Mouse (Mus musculus) adipose tissue, adult 10 weeks (tissue): ENCODE data around the gene Icmt. TPM values are rescaled to one million over a fixed set of nuclear protein-coding genes. Genes with fewer than 3 reads are reported as not detected.

Experiments
- polyA plus RNA-seq: library from polyadenylated mRNA; stranded (reverse); fragments of 350-450 nt; fragmentation: Illumina TruSeq; extraction: RNeasy Lipid Tissue Mini Kit (QIAGEN cat#74804); gene quantifications from one replicate; pipeline ENCODE4 v1.2.3, GENCODE M21; 2014; ENCODE audit warnings: low read depth, low replicate concordance

Gene Icmt
- polyA plus RNA-seq: 32.9 TPM

DNA sequence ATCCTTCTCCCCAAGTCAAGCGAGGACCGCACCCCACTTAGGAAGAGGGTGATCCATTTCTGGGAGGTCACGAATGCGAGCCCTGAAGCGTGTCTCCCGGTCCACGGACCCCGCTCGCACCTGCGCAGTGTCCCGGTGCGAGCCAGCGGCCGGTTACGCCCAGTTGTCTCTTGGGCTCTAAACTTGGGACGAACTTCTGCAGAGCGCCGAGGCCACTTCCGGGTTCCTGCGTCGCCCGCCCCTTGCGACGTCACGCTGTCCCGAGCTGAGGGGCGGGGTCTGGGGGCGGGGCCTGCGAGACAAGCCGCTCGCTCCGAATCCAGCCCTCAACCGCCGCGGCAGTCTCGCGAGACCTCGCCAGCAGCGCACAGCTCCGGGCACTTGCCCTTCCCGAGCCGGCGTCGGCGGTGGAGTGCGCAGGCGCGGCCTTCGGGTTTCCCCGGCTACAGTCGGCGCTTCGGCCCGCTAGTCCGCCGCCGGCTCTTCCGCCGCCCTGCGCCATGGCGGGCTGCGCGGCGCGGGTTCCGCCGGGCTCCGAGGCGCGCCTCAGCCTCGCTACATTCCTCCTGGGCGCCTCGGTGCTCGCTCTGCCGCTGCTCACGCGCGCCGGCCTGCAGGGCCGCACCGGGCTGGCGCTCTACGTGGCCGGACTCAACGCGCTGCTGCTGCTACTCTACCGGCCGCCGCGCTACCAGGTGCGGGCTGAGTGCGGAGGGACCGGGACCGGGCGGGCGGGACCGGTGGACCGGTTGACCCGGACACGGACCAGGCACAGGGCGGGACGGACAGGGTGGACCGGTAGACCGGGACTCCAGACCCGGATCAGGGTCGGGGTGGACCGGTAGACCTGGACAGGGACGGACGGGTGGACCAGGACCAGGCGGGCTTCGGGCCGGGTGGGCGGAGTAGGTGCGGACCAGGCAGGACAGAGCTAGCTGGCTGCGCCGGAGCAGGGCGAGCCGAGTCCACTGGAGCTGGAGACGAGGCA lies at the start of gene Icmt:
TSS of gene Icmt (plus strand) at position 354 of the 988 bp plus-strand sequence.

DNA sequence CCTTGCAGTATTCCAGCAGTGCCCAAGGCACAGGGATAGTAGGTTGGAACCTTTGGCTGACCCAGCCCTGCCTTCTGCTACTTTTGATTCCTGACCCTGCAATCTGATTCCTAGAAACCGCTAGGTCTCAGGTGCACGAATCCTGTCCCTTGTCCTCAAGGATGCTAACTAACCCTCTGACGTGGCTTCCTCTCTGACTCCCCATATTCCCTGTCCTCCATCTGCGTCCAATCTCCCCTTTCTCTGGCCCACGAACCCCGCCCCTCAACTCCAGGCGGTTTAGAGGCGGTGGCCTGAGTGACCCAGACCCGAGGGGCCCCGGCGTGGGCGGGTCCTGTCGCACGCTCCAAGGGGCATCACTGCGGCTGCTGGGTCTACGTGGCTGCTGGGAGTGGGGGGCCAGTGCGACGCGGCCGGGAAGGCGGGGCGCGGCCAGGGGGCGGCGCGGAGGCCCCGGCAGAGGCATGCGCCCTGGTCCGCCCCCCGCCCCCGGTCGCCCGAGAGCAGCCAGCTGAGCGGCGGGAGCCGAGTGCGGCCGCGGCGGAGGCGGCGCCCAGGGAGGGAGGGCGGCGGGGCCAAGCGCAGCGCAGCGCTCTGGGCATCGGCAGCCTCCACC lies 23.3 kb upstream of the Icmt start, which contains the start of gene Gpr153:
TSS of gene Gpr153 (plus strand) at position 612 of the 616 bp plus-strand sequence.

DNA sequence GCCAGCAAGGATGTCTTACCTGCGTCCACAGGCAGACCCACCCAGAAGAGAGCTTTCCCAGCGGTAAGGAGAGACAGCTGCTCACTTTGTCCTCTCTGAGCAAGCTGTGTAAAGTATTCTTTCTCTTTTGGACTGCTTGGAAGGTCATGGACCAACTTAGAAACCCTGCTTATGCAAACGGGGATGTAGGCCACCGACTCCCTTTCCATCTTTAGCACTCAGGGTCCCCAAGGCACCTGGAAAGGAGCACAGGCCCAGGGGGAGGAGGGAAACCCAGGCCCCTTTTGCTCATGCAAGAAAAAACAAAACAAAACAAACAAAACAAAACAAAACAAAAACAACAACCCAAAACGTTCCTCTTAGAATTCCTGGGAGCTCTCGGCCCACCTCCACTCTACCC lies 5.5 kb upstream of the Icmt start, which contains the start of gene Hes3:
TSS of gene Hes3 (minus strand) at position 101 of the 400 bp plus-strand sequence.

DNA sequence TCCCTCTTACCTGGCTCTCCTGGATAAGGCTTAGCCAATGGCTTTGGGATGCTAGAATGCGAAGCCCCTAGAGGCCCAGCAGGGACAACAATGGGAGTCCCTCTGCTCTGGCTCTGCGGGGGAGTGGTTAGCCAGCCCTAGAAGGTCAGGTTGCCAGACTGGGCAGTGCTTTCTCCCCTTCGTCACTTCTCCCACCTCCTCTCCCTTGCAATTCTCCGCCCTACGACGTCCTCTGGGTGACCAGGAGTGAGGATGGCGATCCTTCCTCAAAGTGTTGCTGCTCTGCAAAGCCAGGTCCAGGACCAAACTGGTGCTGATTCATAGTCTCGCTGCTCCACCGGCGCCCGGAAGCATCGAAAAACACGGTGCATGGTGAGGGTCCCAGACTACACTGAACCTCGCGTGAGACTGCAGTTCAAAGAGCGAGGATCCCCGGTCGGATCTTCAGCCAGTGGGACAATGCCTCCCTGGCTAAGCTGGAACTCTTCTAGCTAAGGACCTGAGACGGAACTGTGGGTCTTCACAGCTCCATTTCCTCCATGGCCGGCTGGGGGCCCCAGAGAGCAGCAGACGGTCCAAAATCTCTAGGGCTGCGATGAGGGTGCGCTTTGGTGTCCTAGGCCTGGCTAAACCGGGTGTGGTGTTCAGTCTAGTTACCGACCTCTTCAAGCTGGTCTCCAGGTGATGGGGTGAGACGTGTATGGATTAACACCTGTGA lies 21.6 kb downstream of the Icmt start, which contains the start of gene Rnf207:
TSS of gene Rnf207 (minus strand) at position 477 of the 718 bp plus-strand sequence.

DNA sequence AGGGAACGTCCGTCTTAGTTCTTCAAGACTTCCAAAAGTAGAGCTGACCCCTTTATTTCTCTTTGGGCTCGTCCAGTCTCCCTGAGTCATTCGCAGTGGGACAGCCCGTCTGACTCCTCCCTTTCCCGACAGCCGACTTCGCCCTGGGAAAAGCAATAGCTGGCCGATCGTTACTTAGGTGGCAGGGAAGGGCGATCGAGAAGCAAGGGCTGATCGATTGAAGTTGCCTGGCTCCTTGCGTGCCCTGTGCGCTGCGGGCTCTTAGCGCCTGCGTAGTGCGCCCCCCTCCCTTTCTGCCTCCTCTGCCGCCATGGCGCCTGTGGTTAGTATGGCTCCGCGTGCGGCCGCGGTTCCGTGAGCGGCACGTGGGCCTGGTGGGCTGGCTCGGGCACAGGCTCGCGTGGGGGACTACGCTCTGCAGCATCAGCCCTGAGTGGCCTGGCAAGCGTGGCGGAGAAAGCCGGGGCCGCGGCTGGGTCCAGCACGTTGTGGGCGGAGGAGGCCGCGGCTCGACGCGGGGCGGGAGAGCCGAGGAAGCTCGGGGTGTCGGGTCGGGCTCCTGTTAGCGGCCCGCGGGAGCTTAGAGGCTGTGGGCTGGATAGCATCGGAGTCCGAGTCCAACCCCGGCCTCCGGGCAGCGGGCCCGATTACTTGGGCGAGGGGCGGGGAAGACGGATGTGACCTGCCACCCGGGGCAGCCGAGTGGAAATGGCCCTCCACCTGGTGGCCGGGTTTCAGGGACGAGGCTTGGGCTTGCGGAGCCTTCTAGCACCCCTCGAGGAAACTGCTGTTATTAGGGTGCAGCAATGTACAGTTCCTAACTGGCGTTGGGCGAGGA lies 28.8 kb downstream of the Icmt start, which contains the start of gene Rpl22:
TSS of gene Rpl22 (plus strand) at position 169 of the 838 bp plus-strand sequence.

DNA sequence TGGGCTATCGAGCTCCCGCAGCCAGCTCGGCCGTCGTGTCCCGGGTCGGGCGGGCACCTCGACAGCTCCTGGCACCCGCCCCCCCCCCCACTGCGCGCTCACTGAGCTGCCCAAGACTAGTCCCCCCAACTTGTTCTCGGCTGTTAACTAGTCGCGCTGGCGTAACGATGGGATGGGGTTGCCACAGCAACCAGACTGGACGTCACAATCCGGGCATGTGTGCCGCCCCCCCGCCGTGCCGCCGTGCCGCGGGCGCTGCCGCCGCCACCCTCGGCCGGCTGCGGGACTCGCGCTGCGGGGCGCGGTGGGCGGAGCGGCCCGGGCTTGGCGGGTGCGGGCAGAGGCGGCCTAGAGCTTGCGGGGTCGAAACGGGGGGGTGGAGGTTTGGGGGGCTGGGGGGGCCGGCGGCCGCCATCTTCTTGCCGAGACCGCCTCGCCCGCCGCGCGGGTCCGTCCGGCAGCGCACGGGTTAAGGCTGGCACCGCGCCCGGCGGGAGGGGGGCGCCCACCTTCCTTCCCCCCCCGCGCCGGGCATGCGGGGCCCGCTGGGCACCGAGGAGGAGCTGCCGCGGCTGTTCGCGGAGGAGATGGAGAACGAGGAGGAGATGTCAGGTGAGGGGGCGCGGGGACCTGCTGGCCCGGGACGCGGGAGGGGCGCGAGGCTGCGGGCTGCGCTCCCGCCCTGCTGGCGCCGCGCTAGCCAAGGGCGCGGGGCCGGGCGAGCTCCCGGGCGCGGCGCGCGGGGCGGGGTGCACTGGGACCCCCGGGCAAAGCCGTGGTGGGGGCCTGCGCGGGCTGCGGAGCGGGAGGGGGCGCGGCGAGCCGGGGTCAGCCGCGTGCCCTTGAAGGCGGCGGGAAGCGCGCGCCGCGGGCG lies 41.6 kb downstream of the Icmt start, which contains the start of gene Chd5:
TSS of gene Chd5 (plus strand) at position 233 of the 874 bp plus-strand sequence.

Other genes starting within 250 kb of the Icmt start
- gene Plekhg5, start 224.7 kb upstream of the Icmt start, polyA plus RNA-seq: 27.6 TPM
- 6.8 TPM for gene Tnfrsf25, start 181.3 kb upstream of the Icmt start, polyA plus RNA-seq
- gene Espn, start 144.9 kb upstream of the Icmt start, polyA plus RNA-seq: 71.0 TPM
- 0.38 TPM for gene Hes2, start 138.4 kb upstream of the Icmt start, polyA plus RNA-seq
- 37.1 TPM for gene Acot7, start 119.1 kb upstream of the Icmt start, polyA plus RNA-seq
- 13.3 TPM for gene Gpr153, start 23.0 kb upstream of the Icmt start, polyA plus RNA-seq
- not detected for gene Hes3, start 5.6 kb upstream of the Icmt start, polyA plus RNA-seq
- 2.8 TPM for gene Rnf207, start 21.8 kb downstream of the Icmt start, polyA plus RNA-seq
- gene Rpl22, start 28.5 kb downstream of the Icmt start, polyA plus RNA-seq: 632 TPM
- gene Chd5, start 41.4 kb downstream of the Icmt start, polyA plus RNA-seq: 1.6 TPM
- 1.5 TPM for gene Nphp4, start 179.5 kb downstream of the Icmt start, polyA plus RNA-seq
- 3.7 TPM for gene Kcnab2, start 180.6 kb downstream of the Icmt start, polyA plus RNA-seq